Mouse (Mus musculus) E14TG2a.4 (cell line): Measurements from ENCODE around the gene Gucd1.

Experiments
- CTCF ChIP-seq: conservative IDR thresholded peaks from 2 replicates; pipeline ENCODE4 v1.5.1; 2014; ENCODE audit warnings: low read length
- POU5F1 ChIP-seq: IDR thresholded peaks from 2 replicates; pipeline ENCODE4 v1.6.1; 2014; ENCODE audit warnings: low read length, borderline replicate concordance

GRCm38 (mm10) chr10:75564687-75565265 is 47.0 kb upstream of the Gucd1 start:
- no peak for TF ChIP-seq CTCF
- no peak for TF ChIP-seq POU5F1
